Mouse (Mus musculus) ES-Bruce4 (cell line): Measurements from ENCODE around the gene H2-Aa.

Source experiments
- CTCF ChIP-seq: IDR thresholded peaks from one replicate; pipeline ENCODE4 v1.8.1; 2011; ENCODE audit warnings: low read depth, low read length
- POLR2A ChIP-seq: IDR thresholded peaks from one replicate; pipeline ENCODE4 v1.8.1; 2011; ENCODE audit warnings: low read length; ENCODE audit not compliant: insufficient read depth

DNA sequence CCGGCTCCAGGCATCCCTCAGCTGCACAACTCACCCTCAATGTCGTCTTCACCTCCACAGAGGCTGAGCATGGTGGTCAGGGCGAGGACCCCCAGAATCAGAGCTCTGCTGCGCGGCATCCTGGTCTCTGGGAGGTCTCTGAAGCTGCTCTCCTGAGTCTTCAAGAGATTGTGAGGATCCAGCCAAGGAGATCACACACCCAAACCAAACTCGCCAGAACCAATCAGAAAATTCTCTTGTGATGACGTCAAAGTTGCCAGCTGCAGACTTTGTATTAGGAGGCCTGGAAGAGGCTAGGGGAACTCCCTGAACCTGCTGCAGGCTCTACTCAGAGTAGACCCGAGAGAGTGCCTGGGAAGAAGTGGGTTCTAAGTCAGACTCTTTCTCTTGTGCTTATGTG lies at the start of gene H2-Aa:
- TF ChIP-seq POLR2A (no peak), CTCF (no peak)
